In genomic region chr10:102836567-102837224, GRCm38 (mm10) we compare ENCODE assay signal across 11 mouse cellular contexts.
DNase-seq lines count a peak whose midpoint lies in the region; ATAC-seq lines count a peak whose summit lies in the region.
"Had no signal": no experiment of that assay in that cellular context is flagged by ENCODE, and none has a peak within 500 bp of the region (broad histone marks: within the 10 kb centered on the region; RNA-seq: fewer than 3 reads in every experiment).

No protein-coding gene starts in this region.

- no peaks in the 10 kb centered on the region for H3K9me3 ChIP-seq in hindbrain, embryonic 14.5 days (ENCODE audit: control insufficient read depth, low read length)
- H3K9me3 ChIP-seq in hindbrain, embryonic 10.5 days: no peaks in the 10 kb centered on the region

- ATAC-seq in hindbrain, embryonic 14.5 days (ENCODE audit: low FRiP score): no peak
- ATAC-seq: intestine, embryonic 16.5 days had no signal

- DNase-seq in hindbrain, embryonic 14.5 days (ENCODE audit: low spot score): peak; percentile 60
- no peak for DNase-seq in hindbrain, embryonic 10.5 days (ENCODE audit: low spot score)
- DNase-seq in right cerebral cortex, adult 2 months (ENCODE audit: low spot score in 2 of 2): peak; percentile 6 to 19
- DNase-seq in right cerebral cortex, postnatal 25 days: no peak
- DNase-seq in fibroblast of lung, adult 2 months (ENCODE audit: low read depth): peak; percentile 4
- DNase-seq in urinary bladder, postnatal 14 days (ENCODE audit: low spot score): no peak
- no peak for DNase-seq in T-cell, adult 2 months (ENCODE audit: low spot score)
- DNase-seq in kidney, postnatal 10 days: no peak
- DNase-seq: left cerebral cortex, postnatal 4 days; thymus, adult 2 months had no signal

- H3K27me3 ChIP-seq in hindbrain, embryonic 14.5 days (ENCODE audit: control insufficient read depth, insufficient read depth, low read length): no peaks in the 10 kb centered on the region
- no peaks in the 10 kb centered on the region for H3K27me3 ChIP-seq in hindbrain, embryonic 10.5 days (ENCODE audit: insufficient read depth, poor library complexity, severe bottlenecking)

- no peaks in the 10 kb centered on the region for H3K4me1 ChIP-seq in hindbrain, embryonic 14.5 days (replicated peaks; ENCODE audit: control insufficient read depth, insufficient read depth, low read length)
- H3K4me1 ChIP-seq in hindbrain, embryonic 10.5 days (replicated peaks): no peaks in the 10 kb centered on the region

- WGBS in hindbrain, embryonic 14.5 days: 63% methylated on average over 4 of the region's 4 CpGs
- WGBS in hindbrain, embryonic 10.5 days: 67% methylated on average over 4 of the region's 4 CpGs

- no peak overlapping the region for H3K4me3 ChIP-seq in hindbrain, embryonic 14.5 days (replicated peaks; ENCODE audit: low read length)
- no peak overlapping the region for H3K4me3 ChIP-seq in hindbrain, embryonic 10.5 days

- no peak overlapping the region for H3K27ac ChIP-seq in hindbrain, embryonic 14.5 days
- no peak overlapping the region for H3K27ac ChIP-seq in hindbrain, embryonic 10.5 days

- no peak overlapping the region for H3K4me2 ChIP-seq in hindbrain, embryonic 14.5 days (replicated peaks)

- H3K9ac ChIP-seq in hindbrain, embryonic 14.5 days: no peak overlapping the region

- H3K36me3 ChIP-seq in hindbrain, embryonic 14.5 days (replicated peaks; ENCODE audit: control insufficient read depth, insufficient read depth): no peaks in the 10 kb centered on the region
- H3K36me3 ChIP-seq in hindbrain, embryonic 10.5 days: no peaks in the 10 kb centered on the region

Comparison
In these comparisons a context has a peak if more than half of its experiments do, and no peak if none do; other contexts are left out.
1. DNase-seq: peak in hindbrain, embryonic 14.5 days (single experiment), right cerebral cortex, adult 2 months (2 of 2) and fibroblast of lung, adult 2 months (single experiment); none in hindbrain, embryonic 10.5 days (single experiment), right cerebral cortex, postnatal 25 days (single experiment), urinary bladder, postnatal 14 days (single experiment), T-cell, adult 2 months (single experiment) and kidney, postnatal 10 days (single experiment).